Mouse (Mus musculus): ENCODE results near the gene Trpv1. TPM values are rescaled to one million over a fixed set of nuclear protein-coding genes. Genes with fewer than 3 reads are reported as not detected.

Trpv1 gene
- not detected for polyA plus RNA-seq (2015; fragmentation: Illumina TruSeq; extraction: RNeasy Lipid Tissue Mini Kit (QIAGEN cat#74804); ENCODE audit: insufficient read depth, low read depth, low replicate concordance)

DNA sequence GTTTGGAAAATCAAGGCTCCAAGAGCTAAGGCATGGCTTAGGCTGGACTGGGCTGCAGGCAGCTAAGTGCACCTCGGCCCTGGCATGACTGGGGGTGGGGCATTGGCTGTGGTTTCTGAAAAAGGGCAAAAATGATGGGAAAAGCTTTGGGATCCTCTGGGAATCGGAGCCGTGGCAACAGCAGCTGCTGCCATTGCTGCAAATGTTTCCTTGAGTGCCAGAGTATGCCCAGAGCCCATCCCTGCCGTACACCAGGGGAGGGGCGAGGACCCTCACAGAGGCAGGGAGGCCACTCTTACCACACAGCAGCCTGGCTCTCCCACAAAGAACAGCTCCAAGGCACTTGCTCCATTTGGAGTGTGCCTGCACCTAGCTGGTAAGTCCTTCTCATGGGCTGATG lies at the start of gene Trpv1:
Gene Trpv1 (plus strand): TSS at position 301 of the 400 bp plus-strand sequence.

DNA sequence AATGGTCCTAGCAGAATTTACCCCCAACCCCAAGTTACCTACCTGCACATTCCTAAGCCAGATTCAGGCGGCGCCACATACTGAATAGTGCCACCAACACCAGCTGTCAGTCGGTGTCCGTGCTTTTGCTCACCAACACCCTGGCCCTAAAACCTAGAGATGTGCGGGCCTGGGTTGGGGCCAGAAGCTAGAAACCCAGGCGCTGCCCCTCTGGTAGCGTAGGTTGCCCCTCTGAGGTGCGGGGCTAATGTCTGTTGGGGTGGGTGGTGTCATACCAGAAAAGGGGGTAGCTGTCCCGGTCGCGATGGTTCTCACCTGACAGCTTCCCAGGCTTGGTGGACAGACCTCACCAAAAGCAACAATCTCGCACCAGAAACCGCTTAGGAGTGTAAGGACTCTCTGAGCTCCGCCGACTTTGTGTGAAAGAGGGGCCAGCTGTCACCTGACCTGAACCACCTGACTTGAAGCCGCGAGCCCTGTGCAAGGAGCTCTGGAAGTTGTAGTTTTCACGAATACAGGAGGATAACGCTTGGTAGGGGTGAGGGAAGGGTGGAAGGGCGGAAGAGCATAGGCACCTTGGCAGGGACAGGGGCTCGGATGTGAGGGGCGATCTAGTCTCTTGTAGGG lies 35.4 kb upstream of the Trpv1 start, which contains the start of gene Ctns:
Gene Ctns (minus strand): TSS at position 440 of the 627 bp plus-strand sequence.

DNA sequence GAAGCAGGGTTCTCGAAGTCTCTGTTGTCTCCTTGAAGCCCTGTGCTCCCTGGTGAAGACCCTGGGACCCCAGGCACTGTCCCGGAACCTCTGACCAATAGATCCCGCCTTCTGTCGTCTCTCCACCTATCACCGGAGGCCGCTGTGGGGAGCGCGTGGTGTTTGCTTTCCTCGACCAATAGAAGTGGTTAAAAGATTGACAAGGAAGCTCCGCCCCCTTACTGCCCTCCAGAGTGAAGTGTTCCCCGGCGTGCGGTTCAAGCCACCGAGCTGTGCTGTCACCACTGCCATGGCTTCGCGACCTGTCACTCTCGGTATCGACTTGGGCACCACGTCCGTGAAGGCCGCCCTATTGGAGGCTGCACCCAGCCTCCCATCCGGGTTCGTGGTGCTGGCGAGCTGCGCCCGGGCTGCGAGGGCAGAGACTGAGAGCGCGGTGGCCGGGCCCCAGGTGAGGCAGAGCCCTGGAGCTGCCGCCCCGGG lies 34.8 kb upstream of the Trpv1 start, which contains the start of gene Shpk:
Gene Shpk (plus strand): TSS at position 231 of the 483 bp plus-strand sequence.

DNA sequence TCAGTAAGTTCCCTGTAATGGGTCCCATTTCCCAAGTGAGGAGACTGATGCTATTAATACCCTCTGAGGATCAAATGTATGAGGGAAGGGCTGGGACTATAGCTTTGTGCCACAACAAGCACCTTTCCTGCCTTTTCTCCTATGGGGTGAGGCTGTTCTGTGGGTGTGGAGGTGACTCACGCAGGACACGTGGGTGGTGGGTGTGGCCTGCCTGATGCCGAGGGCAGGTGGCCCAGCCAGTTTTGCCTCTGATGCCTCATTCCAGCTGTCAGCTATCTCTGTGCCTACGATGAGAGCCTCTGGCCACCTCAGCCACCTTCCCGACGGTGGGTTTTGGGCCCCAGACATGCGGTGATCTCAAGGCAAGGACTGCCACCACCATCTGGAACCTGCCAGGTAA lies 33.2 kb downstream of the Trpv1 start, which contains the start of gene Trpv3:
Gene Trpv3 (plus strand): TSS at position 122 of the 400 bp plus-strand sequence.

Other genes with a start within 250 kb of the Trpv1 start
- gene P2rx1, start 235.2 kb upstream of the Trpv1 start, polyA plus RNA-seq (2015; fragmentation: Illumina TruSeq; extraction: RNeasy Lipid Tissue Mini Kit (QIAGEN cat#74804); ENCODE audit: insufficient read depth, low read depth, low replicate concordance): 52.6 TPM
- gene Camkk1, start 215.3 kb upstream of the Trpv1 start, polyA plus RNA-seq (2015; fragmentation: Illumina TruSeq; extraction: RNeasy Lipid Tissue Mini Kit (QIAGEN cat#74804); ENCODE audit: insufficient read depth, low read depth, low replicate concordance): 6.9 TPM
- gene Ncbp3, start 186.5 kb upstream of the Trpv1 start, polyA plus RNA-seq (2015; fragmentation: Illumina TruSeq; extraction: RNeasy Lipid Tissue Mini Kit (QIAGEN cat#74804); ENCODE audit: insufficient read depth, low read depth, low replicate concordance): 1.5 TPM
- not detected for gene Itgae, start 143.7 kb upstream of the Trpv1 start, polyA plus RNA-seq (2015; fragmentation: Illumina TruSeq; extraction: RNeasy Lipid Tissue Mini Kit (QIAGEN cat#74804); ENCODE audit: insufficient read depth, low read depth, low replicate concordance)
- gene Haspin, start 96.0 kb upstream of the Trpv1 start, polyA plus RNA-seq (2015; fragmentation: Illumina TruSeq; extraction: RNeasy Lipid Tissue Mini Kit (QIAGEN cat#74804); ENCODE audit: insufficient read depth, low read depth, low replicate concordance): not detected
- not detected for gene P2rx5, start 73.9 kb upstream of the Trpv1 start, polyA plus RNA-seq (2015; fragmentation: Illumina TruSeq; extraction: RNeasy Lipid Tissue Mini Kit (QIAGEN cat#74804); ENCODE audit: insufficient read depth, low read depth, low replicate concordance)
- gene Emc6, start 57.3 kb upstream of the Trpv1 start, polyA plus RNA-seq (2015; fragmentation: Illumina TruSeq; extraction: RNeasy Lipid Tissue Mini Kit (QIAGEN cat#74804); ENCODE audit: insufficient read depth, low read depth, low replicate concordance): 14.7 TPM
- 16.3 TPM for gene Tax1bp3, start 57.2 kb upstream of the Trpv1 start, polyA plus RNA-seq (2015; fragmentation: Illumina TruSeq; extraction: RNeasy Lipid Tissue Mini Kit (QIAGEN cat#74804); ENCODE audit: insufficient read depth, low read depth, low replicate concordance)
- gene Ctns, start 35.2 kb upstream of the Trpv1 start, polyA plus RNA-seq (2015; fragmentation: Illumina TruSeq; extraction: RNeasy Lipid Tissue Mini Kit (QIAGEN cat#74804); ENCODE audit: insufficient read depth, low read depth, low replicate concordance): 8.1 TPM
- 3.1 TPM for gene Shpk, start 34.8 kb upstream of the Trpv1 start, polyA plus RNA-seq (2015; fragmentation: Illumina TruSeq; extraction: RNeasy Lipid Tissue Mini Kit (QIAGEN cat#74804); ENCODE audit: insufficient read depth, low read depth, low replicate concordance)
- gene Trpv3, start 33.1 kb downstream of the Trpv1 start, polyA plus RNA-seq (2015; fragmentation: Illumina TruSeq; extraction: RNeasy Lipid Tissue Mini Kit (QIAGEN cat#74804); ENCODE audit: insufficient read depth, low read depth, low replicate concordance): not detected
- 1.7 TPM for gene Aspa, start 95.3 kb downstream of the Trpv1 start, polyA plus RNA-seq (2015; fragmentation: Illumina TruSeq; extraction: RNeasy Lipid Tissue Mini Kit (QIAGEN cat#74804); ENCODE audit: insufficient read depth, low read depth, low replicate concordance)
- not detected for gene Gm49340, start 95.4 kb downstream of the Trpv1 start, polyA plus RNA-seq (2015; fragmentation: Illumina TruSeq; extraction: RNeasy Lipid Tissue Mini Kit (QIAGEN cat#74804); ENCODE audit: insufficient read depth, low read depth, low replicate concordance)
- gene Spata22, start 95.4 kb downstream of the Trpv1 start, polyA plus RNA-seq (2015; fragmentation: Illumina TruSeq; extraction: RNeasy Lipid Tissue Mini Kit (QIAGEN cat#74804); ENCODE audit: insufficient read depth, low read depth, low replicate concordance): not detected
- not detected for gene Olfr20, start 116.5 kb downstream of the Trpv1 start, polyA plus RNA-seq (2015; fragmentation: Illumina TruSeq; extraction: RNeasy Lipid Tissue Mini Kit (QIAGEN cat#74804); ENCODE audit: insufficient read depth, low read depth, low replicate concordance)
- not detected for gene Olfr376, start 137.0 kb downstream of the Trpv1 start, polyA plus RNA-seq (2015; fragmentation: Illumina TruSeq; extraction: RNeasy Lipid Tissue Mini Kit (QIAGEN cat#74804); ENCODE audit: insufficient read depth, low read depth, low replicate concordance)
- not detected for gene Olfr1, start 165.3 kb downstream of the Trpv1 start, polyA plus RNA-seq (2015; fragmentation: Illumina TruSeq; extraction: RNeasy Lipid Tissue Mini Kit (QIAGEN cat#74804); ENCODE audit: insufficient read depth, low read depth, low replicate concordance)
- not detected for gene Olfr378, start 194.2 kb downstream of the Trpv1 start, polyA plus RNA-seq (2015; fragmentation: Illumina TruSeq; extraction: RNeasy Lipid Tissue Mini Kit (QIAGEN cat#74804); ENCODE audit: insufficient read depth, low read depth, low replicate concordance)
- gene Olfr380, start 223.2 kb downstream of the Trpv1 start, polyA plus RNA-seq (2015; fragmentation: Illumina TruSeq; extraction: RNeasy Lipid Tissue Mini Kit (QIAGEN cat#74804); ENCODE audit: insufficient read depth, low read depth, low replicate concordance): not detected